Mouse (Mus musculus): ENCODE data around the gene Slc41a1. TPM values are rescaled to one million over a fixed set of nuclear protein-coding genes. Genes with fewer than 3 reads are reported as not detected.

Gene Slc41a1
- polyA plus RNA-seq, 1 experiment: 15.0 TPM

DNA sequence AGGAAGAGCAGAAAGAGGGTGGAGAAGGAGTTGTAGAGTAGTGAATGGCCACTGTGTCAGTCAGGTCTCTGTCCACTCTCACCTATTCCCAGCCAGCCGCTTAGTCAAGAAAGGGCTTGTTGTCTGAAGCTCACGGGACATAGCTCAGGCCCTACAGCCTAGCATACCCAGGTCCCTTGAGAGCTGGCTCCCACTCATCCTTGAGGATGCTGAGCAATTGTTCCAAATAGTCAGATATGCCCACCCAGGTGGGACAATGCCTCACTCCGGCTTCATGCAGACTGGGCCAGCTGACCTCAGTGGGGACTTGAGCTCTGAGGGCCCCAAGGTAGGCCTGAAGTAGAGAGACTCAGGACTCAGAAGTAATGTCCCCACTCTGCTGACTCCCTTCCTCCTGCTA lies 23.1 kb upstream of the Slc41a1 start:
- WGBS: 96% methylated on average over 3 of the region's 3 CpGs
- Histone ChIP-seq H3K27ac (ENCODE audit: insufficient read depth, low read depth, low read length) (no peak overlapping the region), H3K4me1 (ENCODE audit: control insufficient read depth, insufficient read depth, insufficient read length, low read length) (no peaks in the 10 kb centered on the region), H3K36me3 (ENCODE audit: control insufficient read depth, insufficient read depth, low read length) (peaks cover 13% of the 10 kb centered on the region), H3K4me3 (ENCODE audit: low read depth, low read length) (no peak overlapping the region), H3K27me3 (ENCODE audit: control insufficient read depth, insufficient read depth, low read length) (no peaks in the 10 kb centered on the region)
- TF ChIP-seq POLR2A (IDR thresholded peaks at IDR 0.05; ENCODE audit: low read depth, low read length) (no peak), CTCF (IDR thresholded peaks at IDR 0.05; ENCODE audit: extremely low read depth, insufficient read length, insufficient replicate concordance, low read depth, low read length) (no peak)

DNA sequence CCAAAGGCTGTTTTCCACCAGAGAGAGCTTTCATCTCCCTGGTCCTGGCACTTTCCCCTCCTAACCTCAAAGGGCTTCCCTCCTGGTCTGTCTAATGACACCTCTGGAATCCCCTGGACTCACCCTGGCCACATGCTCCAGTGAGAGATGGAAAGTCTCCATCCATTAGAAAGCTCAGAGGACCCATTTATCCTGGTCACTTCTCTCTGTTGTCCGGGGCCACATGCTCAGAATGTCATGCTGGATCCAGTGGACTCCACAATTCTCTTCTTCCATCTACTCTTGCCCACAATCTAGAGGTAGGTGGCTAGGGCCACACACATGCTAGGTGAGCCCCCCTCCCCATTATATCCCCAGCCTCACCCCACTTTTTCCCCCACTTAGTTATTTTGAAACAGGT lies 18.3 kb upstream of the Slc41a1 start:
- Histone ChIP-seq H3K4me3 (ENCODE audit: low read depth, low read length) (no peak overlapping the region), H3K27ac (ENCODE audit: insufficient read depth, low read depth, low read length) (no peak overlapping the region), H3K36me3 (ENCODE audit: control insufficient read depth, insufficient read depth, low read length) (peaks cover 9% of the 10 kb centered on the region), H3K27me3 (ENCODE audit: control insufficient read depth, insufficient read depth, low read length) (no peaks in the 10 kb centered on the region), H3K4me1 (ENCODE audit: control insufficient read depth, insufficient read depth, insufficient read length, low read length) (no peaks in the 10 kb centered on the region)
- WGBS: 87% methylated on average over 1 of the region's 1 CpGs
- TF ChIP-seq POLR2A (IDR thresholded peaks at IDR 0.05; ENCODE audit: low read depth, low read length) (no peak), CTCF (IDR thresholded peaks at IDR 0.05; ENCODE audit: extremely low read depth, insufficient read length, insufficient replicate concordance, low read depth, low read length) (no peak)

DNA sequence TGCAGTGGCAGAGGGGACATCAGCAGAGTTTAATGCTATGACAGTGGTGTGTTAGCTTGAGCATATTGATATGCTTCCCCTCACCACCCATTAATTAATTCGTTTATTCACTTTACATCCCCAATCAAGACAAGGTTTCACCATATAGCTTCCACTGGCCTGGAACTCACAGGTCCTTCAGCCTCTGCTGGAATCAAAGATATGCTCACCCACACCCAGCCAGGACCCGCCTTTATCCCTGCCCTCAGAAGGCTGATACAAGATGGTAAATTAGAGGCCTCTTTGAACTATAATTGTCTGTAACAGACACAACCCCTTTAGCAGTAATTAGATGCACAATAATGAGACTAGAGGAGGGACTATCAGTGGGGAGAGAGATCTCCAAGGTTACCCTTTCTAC lies 17.6 kb upstream of the Slc41a1 start:
- no peak for TF ChIP-seq POLR2A (IDR thresholded peaks at IDR 0.05; ENCODE audit: low read depth, low read length)
- TF ChIP-seq CTCF (IDR thresholded peaks at IDR 0.05; ENCODE audit: extremely low read depth, insufficient read length, insufficient replicate concordance, low read depth, low read length): no peak
- Histone ChIP-seq H3K36me3 (ENCODE audit: control insufficient read depth, insufficient read depth, low read length) (peaks cover 9% of the 10 kb centered on the region), H3K4me1 (ENCODE audit: control insufficient read depth, insufficient read depth, insufficient read length, low read length) (no peaks in the 10 kb centered on the region), H3K27me3 (ENCODE audit: control insufficient read depth, insufficient read depth, low read length) (no peaks in the 10 kb centered on the region), H3K4me3 (ENCODE audit: low read depth, low read length) (no peak overlapping the region), H3K27ac (ENCODE audit: insufficient read depth, low read depth, low read length) (no peak overlapping the region)
- 80% methylated on average over 2 of the region's 2 CpGs for WGBS

DNA sequence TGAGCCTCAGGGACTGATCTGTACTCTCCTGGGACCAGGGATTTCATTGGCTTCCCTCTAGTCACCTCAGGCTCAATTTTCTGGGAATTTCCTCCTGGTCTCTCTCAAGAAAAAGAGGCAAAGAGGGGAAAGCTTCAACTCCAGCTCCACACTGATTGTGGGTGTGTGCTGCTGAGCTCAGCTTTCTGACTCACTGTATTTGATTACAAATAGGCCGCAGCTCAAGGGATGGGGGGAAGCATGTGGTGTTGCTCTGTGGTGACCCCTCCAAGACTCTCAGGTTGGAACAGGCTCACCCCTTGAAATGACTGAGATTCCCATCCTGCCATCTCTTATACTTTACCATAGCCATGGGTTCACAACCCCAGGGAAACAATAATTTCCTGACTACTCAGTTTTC lies 15.9 kb upstream of the Slc41a1 start:
- Histone ChIP-seq H3K27me3 (ENCODE audit: control insufficient read depth, insufficient read depth, low read length) (no peaks in the 10 kb centered on the region), H3K4me3 (ENCODE audit: low read depth, low read length) (no peak overlapping the region), H3K4me1 (ENCODE audit: control insufficient read depth, insufficient read depth, insufficient read length, low read length) (no peaks in the 10 kb centered on the region), H3K27ac (ENCODE audit: insufficient read depth, low read depth, low read length) (no peak overlapping the region), H3K36me3 (ENCODE audit: control insufficient read depth, insufficient read depth, low read length) (peaks cover 6% of the 10 kb centered on the region)
- TF ChIP-seq CTCF (IDR thresholded peaks at IDR 0.05; ENCODE audit: extremely low read depth, insufficient read length, insufficient replicate concordance, low read depth, low read length): no peak
- no peak for TF ChIP-seq POLR2A (IDR thresholded peaks at IDR 0.05; ENCODE audit: low read depth, low read length)
- WGBS: 81% methylated on average over 1 of the region's 1 CpGs

- no peak overlapping the region for H3K27ac ChIP-seq (ENCODE audit: insufficient read depth, low read depth, low read length)
- no peak for TF ChIP-seq CTCF (IDR thresholded peaks at IDR 0.05; ENCODE audit: extremely low read depth, insufficient read length, insufficient replicate concordance, low read depth, low read length)
- no peak for TF ChIP-seq POLR2A (IDR thresholded peaks at IDR 0.05; ENCODE audit: low read depth, low read length)
- no peak overlapping the region for H3K4me3 ChIP-seq (ENCODE audit: low read depth, low read length)
- no peaks in the 10 kb centered on the region for H3K27me3 ChIP-seq (ENCODE audit: control insufficient read depth, insufficient read depth, low read length)
- WGBS: 81% methylated on average over 9 of the region's 9 CpGs
- peaks cover 8% of the 10 kb centered on the region for H3K36me3 ChIP-seq (ENCODE audit: control insufficient read depth, insufficient read depth, low read length)
- no peaks in the 10 kb centered on the region for H3K4me1 ChIP-seq (ENCODE audit: control insufficient read depth, insufficient read depth, insufficient read length, low read length)
Measured at GRCm38 (mm10) chr1:131812006-131812405, 15.3 kb upstream of the Slc41a1 start.

- no peak overlapping the region for H3K4me3 ChIP-seq (ENCODE audit: low read depth, low read length)
- 92% methylated on average over 9 of the region's 9 CpGs for WGBS
- TF ChIP-seq POLR2A (IDR thresholded peaks at IDR 0.05; ENCODE audit: low read depth, low read length): no peak
- TF ChIP-seq CTCF (IDR thresholded peaks at IDR 0.05; ENCODE audit: extremely low read depth, insufficient read length, insufficient replicate concordance, low read depth, low read length): no peak
- H3K27ac ChIP-seq (ENCODE audit: insufficient read depth, low read depth, low read length): no peak overlapping the region
- H3K36me3 ChIP-seq (ENCODE audit: control insufficient read depth, insufficient read depth, low read length): peaks cover 9% of the 10 kb centered on the region
- no peaks in the 10 kb centered on the region for H3K27me3 ChIP-seq (ENCODE audit: control insufficient read depth, insufficient read depth, low read length)
- no peaks in the 10 kb centered on the region for H3K4me1 ChIP-seq (ENCODE audit: control insufficient read depth, insufficient read depth, insufficient read length, low read length)
Measured at GRCm38 (mm10) chr1:131812631-131813295, 14.5 kb upstream of the Slc41a1 start.

DNA sequence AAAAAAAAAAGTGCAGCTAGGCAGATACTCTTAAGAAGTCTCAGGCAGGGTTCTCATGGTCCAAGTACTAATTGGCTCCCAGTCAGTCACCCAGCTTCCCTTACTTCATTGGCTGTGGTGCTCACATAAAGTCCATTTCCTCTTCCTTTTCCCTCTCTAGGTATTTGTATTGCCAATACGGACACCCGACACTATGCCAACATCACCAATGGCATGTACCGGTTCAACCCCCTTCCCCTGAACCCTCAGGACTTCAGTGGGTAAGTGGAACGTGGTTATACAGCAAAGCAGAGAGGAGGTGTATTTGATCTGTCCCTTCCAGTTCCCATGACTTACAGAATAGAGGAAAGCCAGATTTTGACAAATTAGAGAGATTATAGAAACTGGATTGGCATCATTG lies 13.6 kb upstream of the Slc41a1 start:
- no peaks in the 10 kb centered on the region for H3K4me1 ChIP-seq (ENCODE audit: control insufficient read depth, insufficient read depth, insufficient read length, low read length)
- TF ChIP-seq CTCF (IDR thresholded peaks at IDR 0.05; ENCODE audit: extremely low read depth, insufficient read length, insufficient replicate concordance, low read depth, low read length) (no peak), POLR2A (IDR thresholded peaks at IDR 0.05; ENCODE audit: low read depth, low read length) (no peak)
- H3K4me3 ChIP-seq (ENCODE audit: low read depth, low read length): no peak overlapping the region
- no peaks in the 10 kb centered on the region for H3K27me3 ChIP-seq (ENCODE audit: control insufficient read depth, insufficient read depth, low read length)
- H3K27ac ChIP-seq (ENCODE audit: insufficient read depth, low read depth, low read length): no peak overlapping the region
- peaks cover 9% of the 10 kb centered on the region for H3K36me3 ChIP-seq (ENCODE audit: control insufficient read depth, insufficient read depth, low read length)
- WGBS: 93% methylated on average over 4 of the region's 4 CpGs

Data from small intestine, adult 2 months (tissue).